Mouse (Mus musculus): ENCODE results near the gene Cnp.

- no peak for TF ChIP-seq CTCF (IDR thresholded peaks at IDR 0.05; ENCODE audit: low read depth, low read length)
- no peak for TF ChIP-seq POLR2A (IDR thresholded peaks at IDR 0.05; ENCODE audit: insufficient read depth, low read length)
- no peak for TF ChIP-seq EP300 (IDR thresholded peaks at IDR 0.05; ENCODE audit: insufficient read depth, low read depth, low read length)
Measured at GRCm38 (mm10) chr11:100527066-100527457, 47.6 kb upstream of the Cnp start.

All from ES-Bruce4 (cell line).